23 mouse cellular contexts compared by ENCODE assay signal in the genomic region with DNA sequence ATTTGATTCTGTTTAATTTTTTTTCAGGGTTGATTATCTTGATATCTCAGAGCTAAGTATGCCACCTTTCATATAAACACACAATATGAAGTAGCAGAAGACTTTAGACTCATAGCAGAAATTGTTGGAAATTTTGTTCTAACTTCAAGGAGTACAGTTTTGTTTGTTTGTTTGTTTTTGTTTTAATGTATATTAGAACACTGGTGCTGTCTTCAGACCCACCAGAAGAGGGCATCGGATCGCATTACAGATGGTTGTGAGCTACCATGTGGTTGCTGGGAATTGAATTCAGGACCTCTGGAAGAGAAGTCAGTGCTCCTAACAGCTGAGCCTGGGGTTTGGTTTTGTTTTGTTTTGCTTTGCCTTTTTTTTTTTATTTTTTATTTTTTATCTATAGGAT. TPM values are rescaled to one million over a fixed set of nuclear protein-coding genes. Genes with fewer than 3 reads are reported as not detected.
DNase-seq lines count a peak whose midpoint lies in the region; ATAC-seq and TF ChIP-seq lines count a peak whose summit lies in the region.
"Had no signal": no experiment of that assay in that cellular context is flagged by ENCODE, and none has a peak within 500 bp of the region (broad histone marks: within the 10 kb centered on the region; RNA-seq: fewer than 3 reads in every experiment).

No protein-coding gene starts in this region.

- 90% methylated on average over 2 of the region's 2 CpGs for WGBS in hindbrain, postnatal 0 days
- 96% methylated on average over 2 of the region's 2 CpGs for WGBS in hindbrain, embryonic 11.5 days
- 93% methylated on average over 2 of the region's 2 CpGs for WGBS in liver, postnatal 0 days (ENCODE audit: insufficient replicate concordance)
- WGBS in liver, embryonic 12.5 days (ENCODE audit: insufficient replicate concordance), result 84% methylated on average over 2 of the region's 2 CpGs

- no peak overlapping the region for H3K4me2 ChIP-seq in hindbrain, postnatal 0 days (ENCODE audit: low read depth, low read length)
- H3K4me2 ChIP-seq in hindbrain, embryonic 11.5 days (replicated peaks; ENCODE audit: low read depth, low read length), result no peak overlapping the region
- H3K4me2 ChIP-seq in liver, postnatal 0 days (ENCODE audit: low read depth, low read length), result no peak overlapping the region
- H3K4me2 ChIP-seq in liver, embryonic 12.5 days, result no peak overlapping the region
- H3K4me2 ChIP-seq: hindbrain, embryonic 15.5 days; intestine, embryonic 15.5 days; lung, embryonic 15.5 days; midbrain, embryonic 11.5 days; neural tube, embryonic 15.5 days had no signal

- no peak overlapping the region for H3K4me3 ChIP-seq in hindbrain, postnatal 0 days (ENCODE audit: low read length)
- no peak overlapping the region for H3K4me3 ChIP-seq in hindbrain, embryonic 11.5 days (ENCODE audit: low read depth, low read length)
- no peak overlapping the region for H3K4me3 ChIP-seq in liver, postnatal 0 days (ENCODE audit: low read depth, low read length)
- H3K4me3 ChIP-seq in liver, embryonic 12.5 days, result no peak overlapping the region
- H3K4me3 ChIP-seq in E14TG2a.4 (replicated peaks; ENCODE audit: low read length), result no peak overlapping the region
- H3K4me3 ChIP-seq: embryonic facial prominence, embryonic 10.5 days; forebrain, embryonic 10.5 days; heart, embryonic 10.5 days; hindbrain, embryonic 15.5 days; intestine, embryonic 15.5 days; lung, embryonic 15.5 days; neural tube, embryonic 15.5 days had no signal

- TF ChIP-seq CTCF in hindbrain, postnatal 0 days (IDR thresholded peaks at IDR 0.05; ENCODE audit: low read depth), result peak; percentile 8; the same call in 1 of the 2 replicates
- peak; percentile 22; the same call in 1 of the 2 replicates for TF ChIP-seq CTCF in liver, postnatal 0 days (IDR thresholded peaks at IDR 0.05; ENCODE audit: low read depth)
- peak; percentile 24 for TF ChIP-seq CTCF in E14TG2a.4 (conservative IDR thresholded peaks at IDR 0.05; ENCODE audit: low read length)
- peak; percentile 34 for TF ChIP-seq CTCF in Patski (IDR thresholded peaks at IDR 0.05)

- peaks cover 37% of the 10 kb centered on the region for H3K36me3 ChIP-seq in hindbrain, postnatal 0 days (ENCODE audit: insufficient read depth, low read length)
- peaks cover 6% of the 10 kb centered on the region; the same call in 1 of the 2 replicates for H3K36me3 ChIP-seq in hindbrain, embryonic 11.5 days (ENCODE audit: control insufficient read depth, insufficient read depth, low read length)
- peaks cover 62% of the 10 kb centered on the region for H3K36me3 ChIP-seq in liver, postnatal 0 days (replicated peaks; ENCODE audit: insufficient read depth, low read length)
- H3K36me3 ChIP-seq in liver, embryonic 12.5 days, result peaks cover 84% of the 10 kb centered on the region
- H3K36me3 ChIP-seq in E14TG2a.4 (ENCODE audit: insufficient read depth, low read length), result peaks cover 80% of the 10 kb centered on the region

- no peak overlapping the region for H3K27ac ChIP-seq in hindbrain, postnatal 0 days
- no peak overlapping the region for H3K27ac ChIP-seq in hindbrain, embryonic 11.5 days (ENCODE audit: low read depth, low read length)
- no peak overlapping the region for H3K27ac ChIP-seq in liver, postnatal 0 days (ENCODE audit: low read depth)
- no peak overlapping the region for H3K27ac ChIP-seq in liver, embryonic 12.5 days
- H3K27ac ChIP-seq: embryonic facial prominence, embryonic 10.5 days; forebrain, embryonic 10.5 days; heart, embryonic 10.5 days; hindbrain, embryonic 15.5 days; intestine, embryonic 15.5 days; lung, embryonic 15.5 days; neural tube, embryonic 15.5 days had no signal

- TF ChIP-seq EP300 in liver, postnatal 0 days (IDR thresholded peaks at IDR 0.05; ENCODE audit: low read depth), result no peak

- in situ Hi-C loops in Patski (cut with MboI; ENCODE audit: low pct_unique_long_range_greater_than_20kb), result no loop called here

- DNase-seq in hindbrain, postnatal 0 days (ENCODE audit: low spot score), result no peak
- no peak for DNase-seq in hindbrain, embryonic 11.5 days (ENCODE audit: low spot score)
- no peak for DNase-seq in liver, postnatal 0 days
- no peak for DNase-seq in Patski (ENCODE audit: low read depth, low spot score)
- DNase-seq in spleen, postnatal 10 days (ENCODE audit: low spot score in 2 of 2), result no peak
- DNase-seq: adrenal gland, adult 2 months; cerebellum, adult 11-12 months; forebrain, postnatal 0 days; gastrocnemius, postnatal 36 days; heart, postnatal 4 days; right cerebral cortex, adult 18-20 months; thymus, postnatal 36 days had no signal

- H3K4me1 ChIP-seq in hindbrain, postnatal 0 days (ENCODE audit: insufficient read depth, low read length), result no peaks in the 10 kb centered on the region
- no peaks in the 10 kb centered on the region for H3K4me1 ChIP-seq in hindbrain, embryonic 11.5 days (replicated peaks; ENCODE audit: control insufficient read depth, insufficient read depth, low read length)
- H3K4me1 ChIP-seq in liver, postnatal 0 days (ENCODE audit: insufficient read depth), result no peaks in the 10 kb centered on the region
- no peaks in the 10 kb centered on the region for H3K4me1 ChIP-seq in liver, embryonic 12.5 days
- H3K4me1 ChIP-seq in E14TG2a.4 (replicated peaks; ENCODE audit: low read depth, low read length), result no peaks in the 10 kb centered on the region
- H3K4me1 ChIP-seq: embryonic facial prominence, embryonic 10.5 days; forebrain, embryonic 10.5 days; heart, embryonic 10.5 days; hindbrain, embryonic 15.5 days; intestine, embryonic 15.5 days; lung, embryonic 15.5 days; neural tube, embryonic 15.5 days had no signal

- H3K9ac ChIP-seq in hindbrain, postnatal 0 days (replicated peaks; ENCODE audit: low read length), result no peak overlapping the region
- no peak overlapping the region for H3K9ac ChIP-seq in hindbrain, embryonic 11.5 days (ENCODE audit: low read depth, low read length)
- H3K9ac ChIP-seq in liver, postnatal 0 days (replicated peaks), result no peak overlapping the region
- no peak overlapping the region for H3K9ac ChIP-seq in liver, embryonic 12.5 days
- H3K9ac ChIP-seq: forebrain, postnatal 0 days; hindbrain, embryonic 15.5 days; intestine, embryonic 15.5 days; lung, embryonic 15.5 days; neural tube, embryonic 15.5 days had no signal

- CTCF ChIA-PET in Patski (lab: Charles Lee), result no interaction called here

- no peak for ATAC-seq in hindbrain, postnatal 0 days
- ATAC-seq in hindbrain, embryonic 11.5 days (ENCODE audit: low FRiP score), result no peak
- no peak for ATAC-seq in liver, postnatal 0 days
- ATAC-seq in liver, embryonic 12.5 days, result no peak
- ATAC-seq in Patski, result no peak
- no peak for ATAC-seq in erythroblast, adult 5-6 weeks (replicated peaks; ENCODE audit: low FRiP score, poor library complexity, severe bottlenecking)
- ATAC-seq: forebrain, postnatal 0 days; intestine, embryonic 15.5 days had no signal

- H3K9me3 ChIP-seq in hindbrain, postnatal 0 days (ENCODE audit: low read length), result no peaks in the 10 kb centered on the region
- H3K9me3 ChIP-seq in hindbrain, embryonic 11.5 days (ENCODE audit: control insufficient read depth, low read length), result no peaks in the 10 kb centered on the region
- no peaks in the 10 kb centered on the region for H3K9me3 ChIP-seq in liver, postnatal 0 days (ENCODE audit: low read length)
- H3K9me3 ChIP-seq in liver, embryonic 12.5 days (replicated peaks), result no peaks in the 10 kb centered on the region
- H3K9me3 ChIP-seq in E14TG2a.4 (ENCODE audit: low read length), result no peaks in the 10 kb centered on the region
- H3K9me3 ChIP-seq: embryonic facial prominence, embryonic 10.5 days; forebrain, embryonic 10.5 days; heart, embryonic 10.5 days; hindbrain, embryonic 15.5 days; intestine, embryonic 15.5 days; lung, embryonic 15.5 days; neural tube, embryonic 15.5 days had no signal

- no peaks in the 10 kb centered on the region for H3K27me3 ChIP-seq in hindbrain, postnatal 0 days (ENCODE audit: insufficient read depth, low read length)
- no peaks in the 10 kb centered on the region for H3K27me3 ChIP-seq in hindbrain, embryonic 11.5 days (ENCODE audit: control insufficient read depth, insufficient read depth, low read length)
- H3K27me3 ChIP-seq in liver, postnatal 0 days (ENCODE audit: insufficient read depth, low read length), result no peaks in the 10 kb centered on the region
- H3K27me3 ChIP-seq in liver, embryonic 12.5 days (replicated peaks), result no peaks in the 10 kb centered on the region
- no peaks in the 10 kb centered on the region for H3K27me3 ChIP-seq in E14TG2a.4 (ENCODE audit: insufficient read depth, low read length)
- H3K27me3 ChIP-seq in Patski, result no peaks in the 10 kb centered on the region
- H3K27me3 ChIP-seq: hindbrain, embryonic 15.5 days; intestine, embryonic 15.5 days; lung, embryonic 15.5 days; neural tube, embryonic 15.5 days had no signal

- POLR2A ChIA-PET in Patski (lab: Charles Lee), result no interaction called here

RNA-seq across cellular contexts. Expression of gene Smc6, which starts 20.7 kb away (rescaled TPM):
- total RNA-seq in hindbrain, postnatal 0 days (2014; rRNA removed), result 14.1 and 22.1 TPM in 2 replicates
- polyA plus RNA-seq in hindbrain, postnatal 0 days (2015; fragmentation: Nextera tagmentation; extraction: Ambion mirVana), result 115 and 129 TPM in 2 replicates
- polyA plus RNA-seq in hindbrain, embryonic 11.5 days (2014; fragmentation: Nextera tagmentation; extraction: Ambion mirVana), result 122 and 154 TPM in 2 replicates
- polyA plus RNA-seq in liver, postnatal 0 days (2015; fragmentation: Nextera tagmentation; extraction: Ambion mirVana), result 60.6 and 60.7 TPM in 2 replicates
- polyA plus RNA-seq in liver, embryonic 12.5 days (2016; fragmentation: Nextera tagmentation; extraction: Ambion mirVana), result 79.9 and 90.2 TPM in 2 replicates
- 59.8 TPM for polyA plus RNA-seq in Patski (2021)
- 24.9 and 92.4 TPM in 2 replicates for total RNA-seq in erythroblast, adult 5-6 weeks (2015; ENCODE audit: low replicate concordance)
- total RNA-seq in erythroblast, adult 5-6 weeks (2017; ENCODE audit: low replicate concordance), result 69.2 and 192 TPM in 2 replicates

RNA-seq across cellular contexts. Expression of gene Gen1, which starts 20.8 kb away (rescaled TPM):
- 1.7 and 3.1 TPM in 2 replicates for total RNA-seq in hindbrain, postnatal 0 days (2014; rRNA removed)
- 1.0 and 2.2 TPM in 2 replicates for polyA plus RNA-seq in hindbrain, postnatal 0 days (2015; fragmentation: Nextera tagmentation; extraction: Ambion mirVana)
- 13.1 and 15.8 TPM in 2 replicates for polyA plus RNA-seq in hindbrain, embryonic 11.5 days (2014; fragmentation: Nextera tagmentation; extraction: Ambion mirVana)
- 3.5 and 4.6 TPM in 2 replicates for polyA plus RNA-seq in liver, postnatal 0 days (2015; fragmentation: Nextera tagmentation; extraction: Ambion mirVana)
- 13.0 and 16.2 TPM in 2 replicates for polyA plus RNA-seq in liver, embryonic 12.5 days (2016; fragmentation: Nextera tagmentation; extraction: Ambion mirVana)
- 4.4 TPM for polyA plus RNA-seq in Patski (2021)
- total RNA-seq in erythroblast, adult 5-6 weeks (2015; ENCODE audit: low replicate concordance), result 16.5 and 17.9 TPM in 2 replicates
- 38.1 and 55.8 TPM in 2 replicates for total RNA-seq in erythroblast, adult 5-6 weeks (2017; ENCODE audit: low replicate concordance)
- polyA plus RNA-seq: adrenal gland, adult 2 months had no signal
